Mouse (Mus musculus): ENCODE results near the gene Upp2. TPM values are rescaled to one million over a fixed set of nuclear protein-coding genes. Genes with fewer than 3 reads are reported as not detected.

The Upp2 gene
- polyA plus RNA-seq, 1 experiment from 2014 or later: 7.5 TPM

- H3K27ac ChIP-seq (replicated peaks in 1 of 2; ENCODE audit: control insufficient read depth in 1 of 2, insufficient read depth in 1 of 2, low read depth in 2 of 2, low read length in 2 of 2): no peak overlapping the region
- WGBS: 91% methylated on average over 8 of the region's 8 CpGs
- H3K27me3 ChIP-seq (ENCODE audit: control insufficient read depth, insufficient read depth, low read length): no peaks in the 10 kb centered on the region
- H3K4me1 ChIP-seq (ENCODE audit: control insufficient read depth in 2 of 2, insufficient read depth in 2 of 2, low read length in 2 of 2): no peaks in the 10 kb centered on the region
- no peaks in the 10 kb centered on the region for H3K36me3 ChIP-seq (ENCODE audit: control insufficient read depth, insufficient read depth, low read length)
- ATAC-seq (ENCODE audit: insufficient number of reproducible peaks, insufficient read depth, low FRiP score, low read depth): no peak
- no peak overlapping the region for H3K4me3 ChIP-seq (ENCODE audit: control insufficient read depth in 1 of 2, insufficient read depth in 1 of 2, low read depth in 1 of 2, low read length in 2 of 2)
- no peaks in the 10 kb centered on the region for H3K9me3 ChIP-seq (ENCODE audit: control insufficient read depth, low read length)
- H3K4me2 ChIP-seq (ENCODE audit: low read length): no peak overlapping the region
- no peak overlapping the region for H3K9ac ChIP-seq (ENCODE audit: low read length)
Observed at GRCm38 (mm10) chr2:58614851-58615250, 47.8 kb downstream of the Upp2 start.

GRCm38 (mm10) chr2:58615766-58616165 is 48.7 kb downstream of the Upp2 start:
- ATAC-seq (ENCODE audit: insufficient number of reproducible peaks, insufficient read depth, low FRiP score, low read depth): no peak
- no peaks in the 10 kb centered on the region for H3K27me3 ChIP-seq (ENCODE audit: control insufficient read depth, insufficient read depth, low read length)
- no peaks in the 10 kb centered on the region for H3K9me3 ChIP-seq (ENCODE audit: control insufficient read depth, low read length)
- H3K4me2 ChIP-seq (ENCODE audit: low read length): no peak overlapping the region
- 84% methylated on average over 5 of the region's 5 CpGs for WGBS
- H3K4me1 ChIP-seq (ENCODE audit: control insufficient read depth in 2 of 2, insufficient read depth in 2 of 2, low read length in 2 of 2): no peaks in the 10 kb centered on the region
- no peak overlapping the region for H3K27ac ChIP-seq (replicated peaks in 1 of 2; ENCODE audit: control insufficient read depth in 1 of 2, insufficient read depth in 1 of 2, low read depth in 2 of 2, low read length in 2 of 2)
- H3K4me3 ChIP-seq (ENCODE audit: control insufficient read depth in 1 of 2, insufficient read depth in 1 of 2, low read depth in 1 of 2, low read length in 2 of 2): no peak overlapping the region
- H3K36me3 ChIP-seq (ENCODE audit: control insufficient read depth, insufficient read depth, low read length): no peaks in the 10 kb centered on the region
- H3K9ac ChIP-seq (ENCODE audit: low read length): no peak overlapping the region

GRCm38 (mm10) chr2:58625186-58625585 is 58.1 kb downstream of the Upp2 start:
- Histone ChIP-seq H3K4me2 (ENCODE audit: low read length) (no peak overlapping the region), H3K9ac (ENCODE audit: low read length) (no peak overlapping the region), H3K27me3 (ENCODE audit: control insufficient read depth, insufficient read depth, low read length) (no peaks in the 10 kb centered on the region), H3K4me3 (ENCODE audit: control insufficient read depth in 1 of 2, insufficient read depth in 1 of 2, low read depth in 1 of 2, low read length in 2 of 2) (no peak overlapping the region), H3K9me3 (ENCODE audit: control insufficient read depth, low read length) (no peaks in the 10 kb centered on the region), H3K36me3 (ENCODE audit: control insufficient read depth, insufficient read depth, low read length) (no peaks in the 10 kb centered on the region), H3K27ac (replicated peaks in 1 of 2; ENCODE audit: control insufficient read depth in 1 of 2, insufficient read depth in 1 of 2, low read depth in 2 of 2, low read length in 2 of 2) (no peak overlapping the region), H3K4me1 (ENCODE audit: control insufficient read depth in 2 of 2, insufficient read depth in 2 of 2, low read length in 2 of 2) (no peaks in the 10 kb centered on the region)
- 79% methylated on average over 12 of the region's 12 CpGs for WGBS
- no peak for ATAC-seq (ENCODE audit: insufficient number of reproducible peaks, insufficient read depth, low FRiP score, low read depth)

GRCm38 (mm10) chr2:58625681-58626080 is 58.6 kb downstream of the Upp2 start:
- no peak overlapping the region for H3K4me3 ChIP-seq (ENCODE audit: control insufficient read depth in 1 of 2, insufficient read depth in 1 of 2, low read depth in 1 of 2, low read length in 2 of 2)
- no peaks in the 10 kb centered on the region for H3K27me3 ChIP-seq (ENCODE audit: control insufficient read depth, insufficient read depth, low read length)
- H3K27ac ChIP-seq (replicated peaks in 1 of 2; ENCODE audit: control insufficient read depth in 1 of 2, insufficient read depth in 1 of 2, low read depth in 2 of 2, low read length in 2 of 2): no peak overlapping the region
- 48% methylated on average over 2 of the region's 2 CpGs for WGBS
- no peak overlapping the region for H3K4me2 ChIP-seq (ENCODE audit: low read length)
- H3K9me3 ChIP-seq (ENCODE audit: control insufficient read depth, low read length): no peaks in the 10 kb centered on the region
- H3K4me1 ChIP-seq (ENCODE audit: control insufficient read depth in 2 of 2, insufficient read depth in 2 of 2, low read length in 2 of 2): no peaks in the 10 kb centered on the region
- H3K9ac ChIP-seq (ENCODE audit: low read length): no peak overlapping the region
- H3K36me3 ChIP-seq (ENCODE audit: control insufficient read depth, insufficient read depth, low read length): no peaks in the 10 kb centered on the region
- no peak for ATAC-seq (ENCODE audit: insufficient number of reproducible peaks, insufficient read depth, low FRiP score, low read depth)

GRCm38 (mm10) chr2:58626136-58626769 is 59.2 kb downstream of the Upp2 start:
- 40% methylated on average over 8 of the region's 8 CpGs for WGBS
- ATAC-seq (ENCODE audit: insufficient number of reproducible peaks, insufficient read depth, low FRiP score, low read depth): no peak
- H3K36me3 ChIP-seq (ENCODE audit: control insufficient read depth, insufficient read depth, low read length): no peaks in the 10 kb centered on the region
- H3K27ac ChIP-seq (replicated peaks in 1 of 2; ENCODE audit: control insufficient read depth in 1 of 2, insufficient read depth in 1 of 2, low read depth in 2 of 2, low read length in 2 of 2): no peak overlapping the region
- no peaks in the 10 kb centered on the region for H3K4me1 ChIP-seq (ENCODE audit: control insufficient read depth in 2 of 2, insufficient read depth in 2 of 2, low read length in 2 of 2)
- no peak overlapping the region for H3K4me3 ChIP-seq (ENCODE audit: control insufficient read depth in 1 of 2, insufficient read depth in 1 of 2, low read depth in 1 of 2, low read length in 2 of 2)
- H3K27me3 ChIP-seq (ENCODE audit: control insufficient read depth, insufficient read depth, low read length): no peaks in the 10 kb centered on the region
- no peak overlapping the region for H3K4me2 ChIP-seq (ENCODE audit: low read length)
- no peaks in the 10 kb centered on the region for H3K9me3 ChIP-seq (ENCODE audit: control insufficient read depth, low read length)
- H3K9ac ChIP-seq (ENCODE audit: low read length): no peak overlapping the region

- ATAC-seq (ENCODE audit: insufficient number of reproducible peaks, insufficient read depth, low FRiP score, low read depth): no peak
Observed at GRCm38 (mm10) chr2:58627981-58628380, 60.9 kb downstream of the Upp2 start.

GRCm38 (mm10) chr2:58628993-58629392 is 61.9 kb downstream of the Upp2 start:
- Histone ChIP-seq H3K27ac (replicated peaks in 1 of 2; ENCODE audit: control insufficient read depth in 1 of 2, insufficient read depth in 1 of 2, low read depth in 2 of 2, low read length in 2 of 2) (no peak overlapping the region), H3K27me3 (ENCODE audit: control insufficient read depth, insufficient read depth, low read length) (no peaks in the 10 kb centered on the region), H3K4me1 (ENCODE audit: control insufficient read depth in 2 of 2, insufficient read depth in 2 of 2, low read length in 2 of 2) (no peaks in the 10 kb centered on the region), H3K4me3 (ENCODE audit: control insufficient read depth in 1 of 2, insufficient read depth in 1 of 2, low read depth in 1 of 2, low read length in 2 of 2) (no peak overlapping the region), H3K9ac (ENCODE audit: low read length) (no peak overlapping the region), H3K4me2 (ENCODE audit: low read length) (no peak overlapping the region), H3K36me3 (ENCODE audit: control insufficient read depth, insufficient read depth, low read length) (no peaks in the 10 kb centered on the region), H3K9me3 (ENCODE audit: control insufficient read depth, low read length) (no peaks in the 10 kb centered on the region)
- no peak for ATAC-seq (ENCODE audit: insufficient number of reproducible peaks, insufficient read depth, low FRiP score, low read depth)
- 88% methylated on average over 3 of the region's 3 CpGs for WGBS

More at GRCm38 (mm10) chr2:58627981-58628380, 60.9 kb downstream of the Upp2 start:
- Histone ChIP-seq H3K4me3 (ENCODE audit: control insufficient read depth in 1 of 2, insufficient read depth in 1 of 2, low read depth in 1 of 2, low read length in 2 of 2) (no peak overlapping the region), H3K36me3 (ENCODE audit: control insufficient read depth, insufficient read depth, low read length) (no peaks in the 10 kb centered on the region), H3K27me3 (ENCODE audit: control insufficient read depth, insufficient read depth, low read length) (no peaks in the 10 kb centered on the region), H3K9me3 (ENCODE audit: control insufficient read depth, low read length) (no peaks in the 10 kb centered on the region), H3K4me2 (ENCODE audit: low read length) (no peak overlapping the region), H3K9ac (ENCODE audit: low read length) (no peak overlapping the region), H3K4me1 (ENCODE audit: control insufficient read depth in 2 of 2, insufficient read depth in 2 of 2, low read length in 2 of 2) (no peaks in the 10 kb centered on the region), H3K27ac (replicated peaks in 1 of 2; ENCODE audit: control insufficient read depth in 1 of 2, insufficient read depth in 1 of 2, low read depth in 2 of 2, low read length in 2 of 2) (no peak overlapping the region)
- 17% methylated on average over 1 of the region's 2 CpGs for WGBS

GRCm38 (mm10) chr2:58629440-58629839 is 62.3 kb downstream of the Upp2 start:
- no peak for ATAC-seq (ENCODE audit: insufficient number of reproducible peaks, insufficient read depth, low FRiP score, low read depth)
- Histone ChIP-seq H3K36me3 (ENCODE audit: control insufficient read depth, insufficient read depth, low read length) (no peaks in the 10 kb centered on the region), H3K27ac (replicated peaks in 1 of 2; ENCODE audit: control insufficient read depth in 1 of 2, insufficient read depth in 1 of 2, low read depth in 2 of 2, low read length in 2 of 2) (no peak overlapping the region), H3K4me2 (ENCODE audit: low read length) (no peak overlapping the region), H3K4me3 (ENCODE audit: control insufficient read depth in 1 of 2, insufficient read depth in 1 of 2, low read depth in 1 of 2, low read length in 2 of 2) (no peak overlapping the region), H3K9ac (ENCODE audit: low read length) (no peak overlapping the region), H3K27me3 (ENCODE audit: control insufficient read depth, insufficient read depth, low read length) (no peaks in the 10 kb centered on the region), H3K9me3 (ENCODE audit: control insufficient read depth, low read length) (no peaks in the 10 kb centered on the region), H3K4me1 (ENCODE audit: control insufficient read depth in 2 of 2, insufficient read depth in 2 of 2, low read length in 2 of 2) (no peaks in the 10 kb centered on the region)
- whole genome bisulfite sequencing: 62% methylated on average over 7 of the region's 7 CpGs
